Mouse (Mus musculus) forebrain, embryonic 10.5 days (tissue): ENCODE data around the gene Gm3250. TPM values are rescaled to one million over a fixed set of nuclear protein-coding genes. Genes with fewer than 3 reads are reported as not detected.
"Not testable (repeated sequence)": the region's sequence is repeated elsewhere in the genome, so short reads cannot be mapped to it uniquely, and the experiment has no call there.

Experiments
- DNase-seq: peaks from one replicate; pipeline ENCODE4 v3.0.0-alpha.2; 2017; ENCODE audit warnings: low spot score; ENCODE audit errors: extremely low spot score
- H3K27ac ChIP-seq: fragments of 300-500 bp; sonication (generic); 2 replicates; pipeline ENCODE4 v1.5.1; 2016; ENCODE audit warnings: mild to moderate bottlenecking
- H3K27me3 ChIP-seq: fragments of 300-500 bp; sonication (generic); 2 replicates; pipeline ENCODE4 v1.6.1; 2016; ENCODE audit warnings: mild to moderate bottlenecking; ENCODE audit not compliant: poor library complexity, severe bottlenecking
- H3K36me3 ChIP-seq: fragments of 300-500 bp; sonication (generic); replicated peaks from 2 replicates; pipeline ENCODE4 v1.6.1; 2016; ENCODE audit warnings: mild to moderate bottlenecking, moderate library complexity
- H3K4me1 ChIP-seq: fragments of 300-500 bp; sonication (generic); 2 replicates; pipeline ENCODE4 v1.6.1; 2016
- H3K4me3 ChIP-seq: fragments of 300-500 bp; sonication (generic); 2 replicates; pipeline ENCODE4 v1.5.1; 2016; ENCODE audit warnings: mild to moderate bottlenecking, moderate library complexity
- H3K9me3 ChIP-seq: fragments of 300-500 bp; sonication (generic); 2 replicates; pipeline ENCODE4 v1.6.1; 2016; ENCODE audit warnings: mild to moderate bottlenecking, moderate library complexity
- WGBS: fragments of 180-500 bp; shearing (Covaris S2); methylation state at CpG from one replicate; pipeline ENCODE4 v1.1.7; 2016; 5-methylcytosine and 5-hydroxymethylcytosine counted together
- polyA plus RNA-seq: library from polyadenylated mRNA; unstranded; fragments of >200 nt; fragmentation: Nextera tagmentation; extraction: Ambion mirVana; gene quantifications from 2 replicates; pipeline ENCODE4 v1.2.1, GENCODE M21; 2016

The Gm3250 gene
- not detected in 2 replicates for polyA plus RNA-seq

DNA sequence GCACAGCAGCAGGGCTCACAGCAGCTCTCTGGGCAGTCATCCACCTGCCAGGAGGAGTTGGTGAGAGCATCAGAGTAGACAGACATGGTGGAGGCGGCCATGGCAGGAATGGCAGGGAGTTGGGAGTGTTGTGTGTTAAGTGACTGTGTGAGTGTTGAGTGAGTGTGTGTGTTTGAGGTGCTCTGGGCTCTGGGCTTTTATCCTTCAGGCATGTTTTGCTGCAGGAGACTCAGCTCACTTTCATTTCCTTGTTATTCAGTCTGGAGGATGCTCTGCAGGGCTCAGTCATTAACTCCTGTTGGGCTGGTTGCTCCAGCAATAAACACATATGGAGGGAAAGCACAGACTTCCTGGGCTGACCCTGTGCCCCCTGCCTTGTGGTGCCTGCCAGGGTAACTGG, at the start of gene Gm3250:
TSS of gene Gm3250 (minus strand) at position 101 of the 400 bp plus-strand sequence.
- WGBS: 22% methylated on average over 1 of the region's 1 CpGs
- DNase-seq, H3K27me3 ChIP-seq, H3K27ac ChIP-seq, H3K36me3 ChIP-seq, H3K4me1 ChIP-seq, H3K4me3 ChIP-seq, H3K9me3 ChIP-seq: not testable (repeated sequence)

DNA sequence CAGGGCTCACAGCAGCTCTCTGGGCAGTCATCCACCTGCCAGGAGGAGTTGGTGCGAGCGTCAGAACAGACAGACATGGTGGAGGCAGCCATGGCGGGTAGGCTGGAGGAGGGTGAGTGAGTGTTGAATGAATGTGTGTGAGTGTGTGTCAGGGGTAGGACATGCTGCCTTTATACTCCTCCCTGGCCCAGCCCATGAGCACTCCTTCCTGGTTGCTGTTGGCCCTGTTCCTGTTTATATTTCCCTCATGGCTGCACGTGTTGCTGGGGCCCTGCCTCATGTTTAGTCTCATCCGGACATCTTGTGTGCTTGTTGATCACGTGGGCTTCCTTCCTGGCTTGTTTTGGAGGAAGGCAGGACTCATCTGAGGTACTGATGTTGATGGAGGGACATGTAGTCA, 44.6 kb upstream of the Gm3250 start, which contains the start of gene Krtap10-4:
TSS of gene Krtap10-4 (minus strand) at position 145 of the 400 bp plus-strand sequence.
- no peak within 1 kb of the TSS for H3K27ac ChIP-seq
- H3K4me3 ChIP-seq: no peak within 1 kb of the TSS
- no peaks in the 10 kb centered on the region for H3K27me3 ChIP-seq
- no peak for DNase-seq
- no peaks in the 10 kb centered on the region for H3K36me3 ChIP-seq
- 76% methylated on average over 6 of the region's 6 CpGs for WGBS
- peaks cover 8% of the 10 kb centered on the region; the same call in 1 of the 2 replicates for H3K9me3 ChIP-seq
- no peaks in the 10 kb centered on the region for H3K4me1 ChIP-seq

DNA sequence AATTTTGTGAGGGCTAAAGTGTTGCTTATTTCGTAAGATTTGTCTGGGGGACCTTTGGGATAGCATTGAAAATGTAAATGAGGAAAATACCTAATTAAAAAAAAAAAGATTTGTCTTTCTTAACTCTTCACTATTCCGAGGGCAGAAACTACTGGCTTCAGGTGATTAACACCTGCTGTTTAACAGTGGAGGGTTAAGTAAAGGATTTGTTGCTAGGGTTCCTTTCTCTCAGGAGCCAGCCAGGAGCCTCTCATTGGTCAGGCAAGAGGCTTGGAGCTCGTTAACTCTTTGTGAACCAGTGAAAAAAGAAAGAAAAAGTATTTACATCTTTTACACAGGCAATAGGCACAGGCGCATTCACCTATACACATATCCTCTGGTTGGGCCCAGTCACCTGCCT, 36.9 kb upstream of the Gm3250 start:
- H3K4me1 ChIP-seq: peaks cover 11% of the 10 kb centered on the region
- DNase-seq: no peak
- 0 out of 2 replicates have a peak overlapping the region, but pooled peaks have one; percentile 25 for H3K27ac ChIP-seq
- peaks cover 8% of the 10 kb centered on the region; the same call in 1 of the 2 replicates for H3K9me3 ChIP-seq
- no peaks in the 10 kb centered on the region for H3K27me3 ChIP-seq
- 23% methylated on average over 4 of the region's 4 CpGs for WGBS
- H3K36me3 ChIP-seq: no peaks in the 10 kb centered on the region
- H3K4me3 ChIP-seq: no peak overlapping the region

DNA sequence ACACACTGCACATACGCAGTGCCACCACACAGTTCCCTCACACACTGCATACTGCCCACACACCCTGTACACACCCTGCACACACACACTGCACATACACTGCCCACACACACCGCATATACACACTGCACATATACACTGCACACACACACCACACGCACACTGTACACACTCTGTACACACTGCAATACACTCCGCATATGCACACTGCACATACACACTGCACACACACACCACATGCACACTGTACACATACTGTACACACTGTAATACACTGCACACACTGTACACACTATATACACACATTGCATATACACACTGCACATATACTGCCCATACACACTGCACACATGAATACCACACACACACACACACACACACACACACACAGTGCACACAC, 36.2 kb upstream of the Gm3250 start:
- peaks cover 1% of the 10 kb centered on the region; the same call in 1 of the 2 replicates for H3K9me3 ChIP-seq
- H3K4me3 ChIP-seq: no peak overlapping the region
- no peaks in the 10 kb centered on the region for H3K27me3 ChIP-seq
- H3K27ac ChIP-seq: peak overlapping the region; percentile 25; the same call in 1 of the 2 replicates
- H3K4me1 ChIP-seq: peaks cover 11% of the 10 kb centered on the region
- no peak for DNase-seq
- 92% methylated on average over 4 of the region's 4 CpGs for WGBS
- no peaks in the 10 kb centered on the region for H3K36me3 ChIP-seq

DNA sequence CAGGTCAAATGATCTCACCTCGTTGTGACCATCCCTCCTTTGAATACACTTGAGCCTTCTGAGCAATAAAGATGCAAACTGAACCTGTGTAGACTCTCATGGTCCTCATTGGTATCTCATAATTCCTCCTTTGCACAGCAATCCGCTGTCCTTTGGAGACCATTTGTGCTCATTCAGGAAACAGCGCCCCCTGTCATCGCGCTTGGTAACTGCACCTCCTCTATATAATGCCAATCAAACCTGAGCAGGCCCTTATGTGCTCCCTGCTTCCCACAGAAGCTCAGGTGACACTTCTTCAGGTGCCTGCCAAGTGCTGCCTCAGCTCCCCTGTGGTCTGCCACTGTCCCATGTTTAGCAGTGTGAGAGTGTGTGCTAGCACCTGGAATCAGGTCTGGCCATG, 33.2 kb upstream of the Gm3250 start:
- H3K36me3 ChIP-seq: no peaks in the 10 kb centered on the region
- DNase-seq: peak; percentile 36
- 24% methylated on average over 5 of the region's 5 CpGs for WGBS
- H3K4me1 ChIP-seq: peaks cover 11% of the 10 kb centered on the region
- no peaks in the 10 kb centered on the region for H3K9me3 ChIP-seq
- H3K27me3 ChIP-seq: no peaks in the 10 kb centered on the region
- H3K4me3 ChIP-seq: no peak overlapping the region
- H3K27ac ChIP-seq: no peak overlapping the region

DNA sequence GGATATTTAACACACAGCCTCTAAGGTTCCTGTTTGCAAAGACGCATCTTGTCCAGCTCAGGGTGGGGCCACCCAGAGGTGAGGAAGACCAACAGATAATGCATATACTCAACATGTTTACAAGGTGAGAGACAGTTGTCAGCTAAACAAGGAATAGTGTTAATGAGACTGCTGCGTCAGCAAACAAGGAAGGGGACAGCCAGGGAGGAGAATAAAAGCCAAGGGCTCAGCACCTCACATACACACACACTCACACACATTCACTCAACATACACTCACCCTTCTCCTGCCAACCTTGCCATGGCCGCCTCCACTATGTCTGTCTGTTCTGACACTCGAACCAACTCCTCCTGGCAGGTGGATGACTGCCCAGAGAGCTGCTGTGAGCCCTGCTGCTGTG, 32.0 kb upstream of the Gm3250 start, which contains the start of gene Gm2696:
TSS of gene Gm2696 (plus strand) at position 301 of the 400 bp plus-strand sequence.
- 61% methylated on average over 4 of the region's 4 CpGs for WGBS
- H3K27ac ChIP-seq: 0 out of 2 replicates have a peak within 1 kb of the TSS, but pooled peaks have one; percentile 3
- H3K9me3 ChIP-seq: peaks cover 6% of the 10 kb centered on the region; the same call in 1 of the 2 replicates
- no peak within 1 kb of the TSS for H3K4me3 ChIP-seq
- no peaks in the 10 kb centered on the region for H3K27me3 ChIP-seq
- H3K4me1 ChIP-seq: peaks cover 11% of the 10 kb centered on the region
- H3K36me3 ChIP-seq: no peaks in the 10 kb centered on the region
- no peak for DNase-seq

DNA sequence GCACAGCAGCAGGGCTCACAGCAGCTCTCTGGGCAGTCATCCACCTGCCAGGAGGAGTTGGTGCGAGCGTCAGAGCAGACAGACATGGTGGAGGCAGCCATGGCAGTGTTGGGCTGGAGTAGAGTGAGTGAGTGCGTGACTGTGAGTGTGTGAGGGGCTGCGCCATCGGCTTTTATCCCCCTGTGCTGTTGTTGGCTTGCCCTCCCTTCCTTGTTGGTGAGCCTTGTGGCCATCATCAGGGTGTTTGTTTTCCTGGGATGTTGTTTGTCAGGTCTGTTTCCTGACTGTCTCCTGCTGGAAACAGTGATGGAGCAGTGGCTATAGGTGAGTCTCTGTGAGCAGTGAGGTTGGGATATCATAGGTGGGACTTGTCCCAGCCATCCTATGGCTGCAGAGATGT, 29.4 kb upstream of the Gm3250 start, which contains the start of gene Gm9507:
TSS of gene Gm9507 (minus strand) at position 101 of the 400 bp plus-strand sequence.
- Histone ChIP-seq H3K27ac (no peak within 1 kb of the TSS), H3K27me3 (no peaks in the 10 kb centered on the region), H3K36me3 (no peaks in the 10 kb centered on the region), H3K4me1 (peaks cover 4% of the 10 kb centered on the region; the same call in 1 of the 2 replicates), H3K9me3 (peaks cover 15% of the 10 kb centered on the region), H3K4me3 (no peak within 1 kb of the TSS)
- DNase-seq: no peak
- 77% methylated on average over 5 of the region's 5 CpGs for whole genome bisulfite sequencing

DNA sequence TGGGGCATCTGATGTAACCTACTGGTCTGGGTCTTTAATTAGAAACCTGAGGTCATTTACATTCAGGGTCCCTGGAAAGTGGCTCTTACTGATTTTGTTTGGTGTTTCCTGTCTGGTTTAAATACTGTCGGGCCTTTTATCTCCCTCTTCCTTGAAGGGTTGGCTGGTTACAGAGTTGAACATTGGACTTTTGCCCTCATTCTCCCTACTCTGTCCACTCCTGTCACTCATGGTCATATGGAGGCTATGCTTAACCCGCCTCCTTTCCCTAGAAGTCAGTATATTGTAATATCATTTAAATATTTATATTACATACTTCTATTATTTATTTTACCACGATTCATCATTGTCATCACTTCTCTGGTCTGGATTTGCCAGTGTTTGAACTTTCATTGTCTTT, 21.8 kb upstream of the Gm3250 start:
- H3K9me3 ChIP-seq: peaks cover 8% of the 10 kb centered on the region
- DNase-seq: no peak
- no peak overlapping the region for H3K4me3 ChIP-seq
- WGBS: 88% methylated on average over 3 of the region's 3 CpGs
- H3K4me1 ChIP-seq: peaks cover 3% of the 10 kb centered on the region
- H3K27me3 ChIP-seq: no peaks in the 10 kb centered on the region
- no peaks in the 10 kb centered on the region for H3K36me3 ChIP-seq
- H3K27ac ChIP-seq: no peak overlapping the region

DNA sequence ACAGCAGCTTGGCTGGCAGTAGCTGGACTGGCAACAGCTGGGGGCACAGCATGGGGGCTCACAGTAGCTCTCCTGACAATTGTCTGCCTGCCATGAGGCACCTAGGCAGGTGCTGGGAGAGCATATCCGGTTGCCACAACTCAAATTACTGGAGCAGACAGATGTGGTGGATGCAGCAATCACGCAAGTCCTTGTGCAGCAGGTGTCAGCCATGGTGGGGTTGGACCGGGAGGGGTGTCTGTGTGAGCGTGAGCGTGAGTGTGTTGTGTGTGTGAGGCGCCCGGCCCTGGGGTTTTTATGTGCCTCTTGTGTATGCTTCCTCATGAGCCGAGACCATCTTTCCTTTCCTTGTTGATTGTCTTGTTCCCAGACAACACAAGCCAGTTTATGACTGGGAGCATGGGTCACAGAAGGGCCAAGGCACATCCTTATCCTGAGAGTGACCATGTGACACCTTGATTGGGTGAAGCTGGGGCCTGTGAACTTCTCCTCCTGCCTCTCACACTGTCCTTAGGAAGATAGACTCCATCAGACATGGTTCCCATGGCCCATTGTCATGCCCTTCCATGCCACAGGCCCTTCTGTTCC, 16.7 kb upstream of the Gm3250 start, which contains the start of gene Gm19668:
TSS of gene Gm19668 (minus strand) at position 213 of the 588 bp plus-strand sequence.
- peak within 1 kb of the TSS; percentile 68 for H3K27ac ChIP-seq

DNA sequence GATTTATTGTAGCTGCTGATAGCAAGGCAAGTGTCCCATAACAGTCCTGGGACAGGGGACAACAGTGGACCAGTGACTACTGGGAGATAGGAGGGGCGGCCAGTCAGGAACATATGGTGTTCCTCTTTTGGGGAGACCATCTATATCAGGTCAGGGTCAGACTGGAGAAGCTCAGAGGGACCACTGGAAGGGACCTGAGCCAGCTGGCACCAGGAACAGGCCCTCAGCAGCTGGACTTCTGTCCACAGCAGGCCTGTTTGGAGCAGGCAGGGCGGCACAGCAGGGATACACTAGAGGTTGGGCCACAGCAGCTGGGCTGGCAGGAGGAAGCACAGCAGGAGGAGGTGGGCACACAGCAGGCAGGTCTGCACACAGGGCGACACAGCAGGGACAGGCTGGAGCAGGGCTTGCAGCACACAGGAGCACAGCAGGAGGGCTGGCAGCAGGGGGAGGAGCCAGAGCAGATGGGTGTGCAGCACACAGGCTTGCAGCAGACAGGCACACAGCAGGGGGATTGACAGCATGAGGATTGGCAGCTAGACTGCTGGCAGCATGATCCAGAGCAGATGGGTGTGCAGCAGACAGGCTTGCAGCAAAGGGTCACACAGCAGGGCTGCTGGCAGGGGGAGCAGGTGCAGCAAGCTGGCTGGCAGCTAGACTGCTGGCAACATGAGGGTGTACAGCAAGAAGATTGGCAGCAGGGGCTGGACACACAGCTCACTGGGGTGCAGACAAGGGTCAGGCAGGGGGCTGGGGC, 16.0 kb upstream of the Gm3250 start:
- Histone ChIP-seq H3K27ac (peak overlapping the region; percentile 68), H3K4me1 (peaks cover 32% of the 10 kb centered on the region)
- not testable (repeated sequence) for H3K27me3 ChIP-seq, H3K4me3 ChIP-seq, H3K9me3 ChIP-seq, H3K36me3 ChIP-seq, DNase-seq
- 46% methylated on average over 3 of the region's 3 CpGs for WGBS

More for the DNA sequence above, 16.7 kb upstream of the Gm3250 start, which contains the start of gene Gm19668:
- Histone ChIP-seq H3K4me1 (peaks cover 26% of the 10 kb centered on the region), H3K27me3 (no peaks in the 10 kb centered on the region), H3K9me3 (no peaks in the 10 kb centered on the region), H3K36me3 (no peaks in the 10 kb centered on the region), H3K4me3 (no peak within 1 kb of the TSS)
- no peak for DNase-seq
- WGBS: 56% methylated on average over 8 of the region's 8 CpGs

DNA sequence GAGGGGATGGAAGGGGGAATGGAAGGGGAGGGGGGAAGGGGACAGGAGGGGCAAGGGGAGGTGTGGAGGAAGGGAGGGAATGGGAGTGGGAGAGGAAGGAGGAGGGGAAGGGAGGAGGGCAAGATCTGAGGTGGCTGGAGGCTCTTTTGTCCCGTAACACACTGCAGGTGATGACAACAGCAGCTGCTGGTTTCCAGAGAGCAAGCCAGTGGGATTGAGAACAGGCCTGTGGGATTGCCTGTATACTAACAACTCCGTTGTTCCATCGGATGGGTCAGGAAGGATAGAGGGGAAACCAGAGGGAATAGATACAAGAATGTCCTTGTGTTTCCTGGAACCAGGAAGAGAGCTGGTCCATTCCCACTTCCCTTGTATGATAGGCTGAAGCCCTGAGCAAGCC, 15.3 kb upstream of the Gm3250 start:
- 21% methylated on average over 3 of the region's 3 CpGs for WGBS
- no peak for DNase-seq
- peak overlapping the region; percentile 68 for H3K27ac ChIP-seq

DNA sequence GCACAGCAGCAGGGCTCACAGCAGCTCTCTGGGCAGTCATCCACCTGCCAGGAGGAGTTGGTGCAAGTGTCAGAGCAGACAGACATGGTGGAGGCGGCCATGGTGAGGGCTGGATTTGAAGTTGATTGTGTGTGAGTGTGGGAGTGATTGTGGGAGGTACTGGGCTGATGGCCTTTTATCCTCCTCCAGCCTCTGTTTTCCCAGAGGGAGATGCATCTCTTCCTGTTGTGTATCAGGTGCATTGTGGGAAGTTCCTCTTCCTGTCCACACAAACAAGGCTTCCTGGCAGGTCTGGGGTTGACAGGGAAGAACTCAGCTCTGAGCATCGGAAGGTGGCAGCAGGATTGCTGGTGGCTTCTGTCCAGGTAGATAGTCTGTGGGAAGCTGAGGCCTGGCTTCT, 12.6 kb upstream of the Gm3250 start, which contains the start of gene Gm9639:
TSS of gene Gm9639 (minus strand) at position 101 of the 400 bp plus-strand sequence.
- H3K4me3 ChIP-seq: no peak within 1 kb of the TSS
- H3K4me1 ChIP-seq: peaks cover 35% of the 10 kb centered on the region
- H3K27me3 ChIP-seq: no peaks in the 10 kb centered on the region
- no peaks in the 10 kb centered on the region for H3K36me3 ChIP-seq
- WGBS: 50% methylated on average over 2 of the region's 2 CpGs
- H3K27ac ChIP-seq: peak within 1 kb of the TSS; percentile 53; the same call in 1 of the 2 replicates
- H3K9me3 ChIP-seq: no peaks in the 10 kb centered on the region
- no peak for DNase-seq

More for the DNA sequence above, 15.3 kb upstream of the Gm3250 start:
- Histone ChIP-seq H3K9me3 (no peaks in the 10 kb centered on the region), H3K4me3 (no peak overlapping the region), H3K4me1 (peaks cover 35% of the 10 kb centered on the region), H3K27me3 (no peaks in the 10 kb centered on the region), H3K36me3 (no peaks in the 10 kb centered on the region)
